Mouse (Mus musculus) olfactory bulb, adult 2 months (tissue): ENCODE results near the gene Hyal6.

Experiments used
- CTCF ChIP-seq: fragments of 200-500 bp; IDR thresholded peaks from 2 replicates; pipeline ENCODE4 v1.5.1; 2012; ENCODE audit warnings: low read depth, mild to moderate bottlenecking, low read length, moderate library complexity; ENCODE audit not compliant: insufficient read depth
- POLR2A ChIP-seq: fragments of 200-500 bp; IDR thresholded peaks from 2 replicates; pipeline ENCODE4 v1.6.1; 2012; ENCODE audit warnings: mild to moderate bottlenecking, low read depth, low read length, moderate library complexity; ENCODE audit not compliant: insufficient read depth

- TF ChIP-seq CTCF = no peak
- no peak for TF ChIP-seq POLR2A
Observed at GRCm38 (mm10) chr6:24734565-24734964, 1.5 kb downstream of the Hyal6 start.
